Mouse (Mus musculus): ENCODE measurements around the gene Tsga13. TPM values are rescaled to one million over a fixed set of nuclear protein-coding genes. Genes with fewer than 3 reads are reported as not detected.

Gene Tsga13
- polyA plus RNA-seq (2012; rRNA removed) = 0.16 and 0.32 TPM in 2 replicates

DNA sequence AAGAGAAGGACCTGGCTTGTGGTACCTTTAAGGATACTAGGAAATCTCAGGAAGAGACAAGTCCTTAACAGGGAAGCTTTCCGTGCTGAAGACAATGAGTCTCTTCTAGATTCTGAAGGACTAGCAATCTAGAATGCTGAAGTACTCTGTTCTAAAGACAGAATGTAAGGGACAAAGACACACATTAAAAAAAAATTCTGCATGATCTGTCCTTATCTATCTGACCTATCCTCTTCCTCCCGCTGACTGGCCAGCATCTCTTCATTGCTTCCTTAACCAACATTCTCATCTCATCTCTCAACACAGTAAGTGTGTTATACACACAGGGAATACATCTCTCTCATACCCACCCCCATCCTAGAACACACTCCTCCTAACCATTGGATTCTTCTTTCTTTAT, at the start of gene Tsga13:
Tsga13 (minus strand) TSS at position 101 of the 400 bp plus-strand sequence.
- WGBS = 84% methylated on average over 2 of the region's 2 CpGs
- DNase-seq (ENCODE audit: low read depth in 1 of 2, low spot score in 2 of 2) = no peak
- Histone ChIP-seq H3K27me3 (ENCODE audit: control insufficient read depth, insufficient read depth, low read length) (no peaks in the 10 kb centered on the region), H3K4me1 (ENCODE audit: control insufficient read depth, insufficient read depth, insufficient read length) (no peaks in the 10 kb centered on the region), H3K4me3 (ENCODE audit: extremely low read depth, insufficient read depth, insufficient read length) (no peak within 1 kb of the TSS), H3K36me3 (ENCODE audit: control insufficient read depth, insufficient read depth, low read length) (no peaks in the 10 kb centered on the region), H3K27ac (ENCODE audit: insufficient read depth, low read length) (no peak within 1 kb of the TSS)
- TF ChIP-seq POLR2A (IDR thresholded peaks at IDR 0.05; ENCODE audit: low read depth, low read length) = no peak

DNA sequence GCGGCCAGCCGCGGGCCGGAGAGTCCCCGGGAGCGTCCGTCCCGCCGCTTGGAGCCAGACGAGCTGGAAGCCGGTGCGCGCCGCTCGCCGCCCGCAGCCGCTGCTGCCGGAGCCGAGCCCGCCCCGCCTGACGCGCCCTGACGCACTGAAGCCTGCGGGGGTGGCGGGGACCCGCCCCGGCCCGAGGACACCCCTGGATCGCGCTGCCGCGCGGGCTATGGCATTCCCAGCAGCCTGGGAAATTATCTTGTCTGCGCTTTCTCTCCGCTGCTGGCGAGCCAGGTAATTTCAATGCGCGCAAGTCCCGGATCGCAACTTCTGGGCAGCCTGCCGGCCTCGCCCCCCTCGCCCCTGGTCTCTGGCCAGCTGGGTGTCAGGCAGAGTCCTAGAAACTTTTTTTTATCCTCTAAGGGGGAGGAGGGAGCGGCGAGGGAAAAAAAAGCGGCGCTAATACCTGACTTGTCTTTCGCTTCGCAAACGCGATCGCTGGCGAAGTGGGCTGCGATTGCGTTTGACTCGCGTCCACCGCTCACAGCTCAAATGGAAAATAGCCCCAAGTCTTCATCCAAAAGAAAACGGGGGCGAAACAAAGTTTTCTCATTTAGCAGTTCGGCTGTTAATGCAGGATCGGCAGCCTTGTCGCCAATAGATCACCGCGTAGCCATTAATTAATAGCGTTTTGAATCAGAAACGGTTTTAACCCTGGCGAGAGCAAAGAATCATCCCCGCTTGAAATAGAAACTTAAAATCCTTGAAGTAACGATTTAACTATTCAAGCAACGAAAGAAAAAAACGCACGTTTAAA, 43.6 kb upstream of the Tsga13 start, which contains the start of gene Klf14:
Klf14 (minus strand) TSS at position 343 of the 805 bp plus-strand sequence.
- peaks cover 7% of the 10 kb centered on the region for H3K4me1 ChIP-seq (ENCODE audit: control insufficient read depth, insufficient read depth, insufficient read length)
- no peaks in the 10 kb centered on the region for H3K36me3 ChIP-seq (ENCODE audit: control insufficient read depth, insufficient read depth, low read length)
- H3K4me3 ChIP-seq (ENCODE audit: extremely low read depth, insufficient read depth, insufficient read length) = peak within 1 kb of the TSS; percentile 30; the same call in 1 of the 2 replicates
- 2% methylated on average over 75 of the region's 75 CpGs for WGBS
- no peak within 1 kb of the TSS for H3K27ac ChIP-seq (ENCODE audit: insufficient read depth, low read length)
- peaks cover 12% of the 10 kb centered on the region for H3K27me3 ChIP-seq (ENCODE audit: control insufficient read depth, insufficient read depth, low read length)
- no peak for TF ChIP-seq CTCF (IDR thresholded peaks at IDR 0.05; ENCODE audit: extremely low read depth, insufficient read depth, insufficient read length, insufficient replicate concordance)
- no peak for TF ChIP-seq POLR2A (IDR thresholded peaks at IDR 0.05; ENCODE audit: low read depth, low read length)
- DNase-seq (ENCODE audit: low read depth in 1 of 2, low spot score in 2 of 2) = no peak

DNA sequence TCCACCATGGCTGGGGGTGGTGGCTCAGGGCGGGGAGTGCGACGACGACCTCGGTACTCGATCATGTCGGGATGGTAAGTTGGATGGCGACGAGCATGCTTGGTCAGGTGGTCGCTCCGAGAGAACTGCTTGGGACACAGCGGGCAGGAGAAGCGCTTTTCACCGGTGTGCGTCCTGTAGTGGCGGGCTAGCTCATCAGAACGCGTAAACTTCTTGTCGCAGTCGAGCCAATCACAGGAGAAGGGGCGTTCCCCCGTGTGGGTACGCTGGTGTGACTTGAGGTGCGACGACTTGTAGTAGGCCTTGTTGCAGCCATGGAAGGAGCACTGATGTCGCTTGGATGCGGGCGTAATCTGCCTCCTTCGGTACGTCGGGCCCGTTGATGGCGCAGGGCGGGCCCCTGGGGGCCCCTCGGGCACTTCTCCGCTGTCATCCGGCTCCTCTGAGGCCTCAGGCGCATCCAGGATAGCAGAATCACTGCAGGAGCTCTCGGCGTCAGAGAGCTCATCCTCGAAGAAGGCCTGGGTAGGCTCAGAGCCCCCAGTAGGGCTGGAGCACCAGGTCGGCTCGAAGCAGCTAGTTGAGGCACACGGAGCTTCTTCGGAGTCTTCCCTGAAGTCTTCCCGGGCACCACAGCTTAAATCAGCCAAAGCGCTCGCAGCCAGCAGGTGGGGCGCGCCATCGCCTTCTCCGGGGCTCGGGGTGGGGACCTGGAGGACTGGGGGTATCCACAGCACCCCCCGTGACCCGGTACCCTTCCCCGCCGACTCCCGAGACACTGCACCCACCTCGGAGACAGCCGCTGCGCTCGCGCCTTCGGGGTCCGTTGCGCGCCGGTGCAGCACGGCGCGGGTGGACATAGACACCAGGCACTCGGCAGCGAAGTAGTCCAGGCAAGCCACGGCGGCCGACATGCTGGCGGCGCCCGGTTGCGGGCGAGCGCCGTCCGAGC, 42.7 kb upstream of the Tsga13 start:
- DNase-seq (ENCODE audit: low read depth in 1 of 2, low spot score in 2 of 2) = no peak
- WGBS = 13% methylated on average over 84 of the region's 84 CpGs
- TF ChIP-seq POLR2A (IDR thresholded peaks at IDR 0.05; ENCODE audit: low read depth, low read length) (no peak), CTCF (IDR thresholded peaks at IDR 0.05; ENCODE audit: extremely low read depth, insufficient read depth, insufficient read length, insufficient replicate concordance) (no peak)

DNA sequence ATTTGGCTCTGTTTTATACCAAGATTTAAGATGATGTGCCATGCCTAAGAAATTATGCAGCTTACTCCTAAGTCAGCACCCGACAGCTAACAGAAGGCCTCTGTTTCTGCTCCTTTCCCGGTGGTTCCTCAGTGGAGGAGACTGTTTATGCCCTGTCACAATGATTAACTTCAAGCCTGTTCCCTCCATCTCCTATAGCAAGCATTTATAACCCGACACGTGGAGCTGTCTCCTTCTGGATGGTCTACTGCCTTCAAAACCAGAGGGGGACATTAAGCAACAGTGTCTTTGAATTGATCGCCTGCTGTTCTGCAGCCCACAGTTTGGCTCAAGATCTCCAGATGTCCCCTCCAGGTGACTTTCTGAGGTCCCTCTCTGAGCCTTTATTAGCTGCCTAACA, 23.9 kb upstream of the Tsga13 start:
- 64% methylated on average over 5 of the region's 5 CpGs for WGBS
- TF ChIP-seq CTCF (IDR thresholded peaks at IDR 0.05; ENCODE audit: extremely low read depth, insufficient read depth, insufficient read length, insufficient replicate concordance) (no peak), POLR2A (IDR thresholded peaks at IDR 0.05; ENCODE audit: low read depth, low read length) (no peak)

More for the DNA sequence above, 42.7 kb upstream of the Tsga13 start:
- Histone ChIP-seq H3K4me1 (ENCODE audit: control insufficient read depth, insufficient read depth, insufficient read length) (peaks cover 7% of the 10 kb centered on the region), H3K36me3 (ENCODE audit: control insufficient read depth, insufficient read depth, low read length) (no peaks in the 10 kb centered on the region), H3K4me3 (ENCODE audit: extremely low read depth, insufficient read depth, insufficient read length) (peak overlapping the region; percentile 13; the same call in 1 of the 2 replicates), H3K27ac (ENCODE audit: insufficient read depth, low read length) (no peak overlapping the region), H3K27me3 (ENCODE audit: control insufficient read depth, insufficient read depth, low read length) (peaks cover 12% of the 10 kb centered on the region)

DNA sequence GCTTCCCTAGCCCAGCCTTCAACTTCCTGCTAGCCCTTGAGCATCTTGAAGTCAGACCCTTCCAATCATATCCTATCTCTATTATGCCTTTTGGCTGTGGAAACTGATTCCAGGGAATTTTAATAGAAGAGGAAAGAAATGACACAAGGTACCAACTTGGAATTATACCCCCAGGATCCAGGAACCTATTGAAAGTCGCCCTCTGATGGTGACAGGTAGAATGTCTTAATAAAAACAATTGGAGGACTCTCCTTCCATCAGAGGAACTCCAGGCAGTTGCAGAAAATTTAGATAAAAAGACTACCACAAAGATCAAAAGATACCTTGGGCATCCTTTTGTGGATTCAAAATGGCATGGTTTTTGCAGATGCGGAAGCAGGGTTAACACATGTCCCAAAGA, 7.4 kb upstream of the Tsga13 start:
- no peak overlapping the region for H3K27ac ChIP-seq (ENCODE audit: insufficient read depth, low read length)
- no peaks in the 10 kb centered on the region for H3K36me3 ChIP-seq (ENCODE audit: control insufficient read depth, insufficient read depth, low read length)
- WGBS = 47% methylated on average over 2 of the region's 2 CpGs
- no peaks in the 10 kb centered on the region; the same call in 1 of the 2 replicates for H3K4me1 ChIP-seq (ENCODE audit: control insufficient read depth, insufficient read depth, insufficient read length)
- no peak overlapping the region for H3K4me3 ChIP-seq (ENCODE audit: extremely low read depth, insufficient read depth, insufficient read length)
- DNase-seq (ENCODE audit: low read depth in 1 of 2, low spot score in 2 of 2) = no peak
- H3K27me3 ChIP-seq (ENCODE audit: control insufficient read depth, insufficient read depth, low read length) = no peaks in the 10 kb centered on the region
- no peak for TF ChIP-seq CTCF (IDR thresholded peaks at IDR 0.05; ENCODE audit: extremely low read depth, insufficient read depth, insufficient read length, insufficient replicate concordance)
- no peak for TF ChIP-seq POLR2A (IDR thresholded peaks at IDR 0.05; ENCODE audit: low read depth, low read length)

More for the DNA sequence above, 23.9 kb upstream of the Tsga13 start:
- H3K27ac ChIP-seq (ENCODE audit: insufficient read depth, low read length) = no peak overlapping the region
- no peak for DNase-seq (ENCODE audit: low read depth in 1 of 2, low spot score in 2 of 2)
- H3K36me3 ChIP-seq (ENCODE audit: control insufficient read depth, insufficient read depth, low read length) = no peaks in the 10 kb centered on the region
- H3K4me1 ChIP-seq (ENCODE audit: control insufficient read depth, insufficient read depth, insufficient read length) = no peaks in the 10 kb centered on the region
- no peak overlapping the region for H3K4me3 ChIP-seq (ENCODE audit: extremely low read depth, insufficient read depth, insufficient read length)
- no peaks in the 10 kb centered on the region for H3K27me3 ChIP-seq (ENCODE audit: control insufficient read depth, insufficient read depth, low read length)

DNA sequence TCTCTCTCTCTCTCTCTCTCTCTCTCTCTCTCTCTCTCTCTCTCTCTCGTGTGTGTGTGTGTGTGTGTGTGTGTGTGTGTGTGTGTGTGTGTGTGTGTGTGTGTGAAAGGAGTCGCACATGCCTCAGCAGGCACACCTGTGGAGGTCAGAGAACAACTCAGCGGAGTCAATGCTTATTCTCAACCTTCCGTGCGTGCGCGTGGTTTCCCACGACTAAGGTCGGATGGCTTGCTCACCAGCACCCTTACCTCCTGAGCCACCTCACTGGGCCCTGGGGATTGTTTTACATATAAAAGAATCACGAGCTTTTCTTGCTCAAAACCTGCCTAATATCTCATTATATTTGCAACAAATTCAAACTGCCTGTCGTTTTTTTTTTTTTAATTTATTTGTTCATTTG, 6.5 kb upstream of the Tsga13 start:
- no peak overlapping the region for H3K4me3 ChIP-seq (ENCODE audit: extremely low read depth, insufficient read depth, insufficient read length)
- H3K4me1 ChIP-seq (ENCODE audit: control insufficient read depth, insufficient read depth, insufficient read length) = no peaks in the 10 kb centered on the region; the same call in 1 of the 2 replicates
- TF ChIP-seq CTCF (IDR thresholded peaks at IDR 0.05; ENCODE audit: extremely low read depth, insufficient read depth, insufficient read length, insufficient replicate concordance) (no peak), POLR2A (IDR thresholded peaks at IDR 0.05; ENCODE audit: low read depth, low read length) (no peak)
- no peaks in the 10 kb centered on the region for H3K36me3 ChIP-seq (ENCODE audit: control insufficient read depth, insufficient read depth, low read length)
- peak; percentile 32 to 41 for DNase-seq (ENCODE audit: low read depth in 1 of 2, low spot score in 2 of 2)
- no peaks in the 10 kb centered on the region for H3K27me3 ChIP-seq (ENCODE audit: control insufficient read depth, insufficient read depth, low read length)
- WGBS = 30% methylated on average over 10 of the region's 11 CpGs
- H3K27ac ChIP-seq (ENCODE audit: insufficient read depth, low read length) = no peak overlapping the region
